Mouse (Mus musculus): ENCODE results near the gene Tnni3k. TPM values are rescaled to one million over a fixed set of nuclear protein-coding genes. Genes with fewer than 3 reads are reported as not detected.

Gene Tnni3k
- polyA plus RNA-seq, 1 experiment from 2014 or later, result not detected

DNA sequence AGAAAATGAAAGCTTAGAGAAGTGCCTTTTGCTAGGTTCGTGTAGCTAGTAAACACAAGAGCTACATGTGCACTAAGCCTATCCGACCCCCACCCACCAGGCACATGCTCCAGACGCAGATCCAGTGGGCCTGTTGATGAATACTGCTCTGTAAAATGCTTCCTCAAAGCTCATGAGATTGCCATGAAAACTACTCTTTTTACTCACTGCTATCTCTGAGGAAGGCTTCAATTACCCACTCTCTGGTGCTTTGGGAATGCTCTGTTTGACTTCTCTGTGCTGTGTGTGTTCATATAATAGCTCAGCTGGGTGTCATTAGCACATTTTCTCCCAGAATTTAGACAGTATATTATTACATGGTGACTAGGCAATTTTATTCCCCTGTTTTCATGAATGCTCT lies 297.1 kb downstream of the Tnni3k start:
- WGBS, result 58% methylated on average over 3 of the region's 3 CpGs

DNA sequence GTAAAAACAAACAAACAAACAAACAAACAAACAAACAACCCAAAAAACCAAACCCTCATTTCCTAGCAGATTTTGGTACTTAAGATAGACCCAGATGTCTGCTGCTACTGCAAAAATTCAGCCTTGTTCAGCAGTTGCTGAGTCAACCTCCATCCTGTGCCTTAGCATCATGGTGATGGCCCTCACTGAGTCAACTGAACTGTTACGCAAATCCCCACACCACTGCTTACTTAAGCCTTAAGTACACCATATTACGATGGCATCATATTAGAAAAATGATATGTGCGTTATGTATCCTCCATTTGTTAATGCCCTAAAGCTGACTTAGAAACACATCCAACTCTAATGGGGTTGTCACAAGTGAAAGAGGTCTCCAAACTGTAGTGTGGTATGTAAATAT lies 300.0 kb downstream of the Tnni3k start:
- no peak overlapping the region for H3K9ac ChIP-seq (ENCODE audit: low read length)
- H3K9me3 ChIP-seq (ENCODE audit: control insufficient read depth, low read length), result no peaks in the 10 kb centered on the region
- H3K27ac ChIP-seq (ENCODE audit: low read depth, low read length), result no peak overlapping the region
- no peaks in the 10 kb centered on the region for H3K27me3 ChIP-seq (ENCODE audit: control insufficient read depth, insufficient read depth, low read length)
- 91% methylated on average over 3 of the region's 3 CpGs for WGBS
- ATAC-seq (ENCODE audit: insufficient read depth, low FRiP score, low TSS enrichment) (no peak), DNase-seq (ENCODE audit: low spot score) (no peak)
- H3K36me3 ChIP-seq (ENCODE audit: control insufficient read depth, insufficient read depth, low read length), result no peaks in the 10 kb centered on the region
- no peak overlapping the region for H3K4me3 ChIP-seq (ENCODE audit: low read depth, low read length)
- H3K4me1 ChIP-seq (ENCODE audit: control insufficient read depth, insufficient read depth, low read length), result no peaks in the 10 kb centered on the region
- no peak overlapping the region for H3K4me2 ChIP-seq (ENCODE audit: low read depth)

More for the DNA sequence above, 297.1 kb downstream of the Tnni3k start:
- H3K27me3 ChIP-seq (ENCODE audit: control insufficient read depth, insufficient read depth, low read length), result no peaks in the 10 kb centered on the region
- ATAC-seq (ENCODE audit: insufficient read depth, low FRiP score, low TSS enrichment) (no peak), DNase-seq (ENCODE audit: low spot score) (no peak)
- H3K9me3 ChIP-seq (ENCODE audit: control insufficient read depth, low read length), result no peaks in the 10 kb centered on the region
- no peak overlapping the region for H3K27ac ChIP-seq (ENCODE audit: low read depth, low read length)
- no peak overlapping the region for H3K4me2 ChIP-seq (ENCODE audit: low read depth)
- H3K36me3 ChIP-seq (ENCODE audit: control insufficient read depth, insufficient read depth, low read length), result no peaks in the 10 kb centered on the region
- H3K4me1 ChIP-seq (ENCODE audit: control insufficient read depth, insufficient read depth, low read length), result no peaks in the 10 kb centered on the region
- no peak overlapping the region for H3K9ac ChIP-seq (ENCODE audit: low read length)
- H3K4me3 ChIP-seq (ENCODE audit: low read depth, low read length), result no peak overlapping the region

DNA sequence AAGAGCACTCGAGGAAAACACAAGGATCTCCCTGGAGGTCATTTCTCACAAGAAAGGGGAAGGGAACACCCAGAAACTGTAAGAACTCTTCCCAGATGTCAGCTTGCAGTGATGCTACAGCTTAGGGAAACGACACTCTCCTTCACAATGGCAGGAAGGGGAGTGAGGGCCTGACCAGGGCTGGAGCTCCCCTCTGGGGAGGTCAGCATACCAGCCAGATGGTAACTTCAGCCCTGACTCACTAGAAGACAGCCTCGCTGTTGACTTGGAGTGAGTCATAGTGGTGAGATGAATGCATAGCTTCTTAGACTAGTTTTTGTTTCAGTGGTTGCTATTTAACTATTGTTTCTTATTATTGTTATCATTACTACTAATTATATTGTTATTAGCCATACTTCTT lies 300.7 kb downstream of the Tnni3k start:
- no peaks in the 10 kb centered on the region for H3K36me3 ChIP-seq (ENCODE audit: control insufficient read depth, insufficient read depth, low read length)
- no peaks in the 10 kb centered on the region for H3K4me1 ChIP-seq (ENCODE audit: control insufficient read depth, insufficient read depth, low read length)
- H3K4me2 ChIP-seq (ENCODE audit: low read depth), result no peak overlapping the region
- no peaks in the 10 kb centered on the region for H3K27me3 ChIP-seq (ENCODE audit: control insufficient read depth, insufficient read depth, low read length)
- no peak for DNase-seq (ENCODE audit: low spot score)
- no peak overlapping the region for H3K4me3 ChIP-seq (ENCODE audit: low read depth, low read length)
- WGBS, result 46% methylated on average over 3 of the region's 3 CpGs
- no peak for ATAC-seq (ENCODE audit: insufficient read depth, low FRiP score, low TSS enrichment)
- no peak overlapping the region for H3K27ac ChIP-seq (ENCODE audit: low read depth, low read length)
- no peaks in the 10 kb centered on the region for H3K9me3 ChIP-seq (ENCODE audit: control insufficient read depth, low read length)
- no peak overlapping the region for H3K9ac ChIP-seq (ENCODE audit: low read length)

DNA sequence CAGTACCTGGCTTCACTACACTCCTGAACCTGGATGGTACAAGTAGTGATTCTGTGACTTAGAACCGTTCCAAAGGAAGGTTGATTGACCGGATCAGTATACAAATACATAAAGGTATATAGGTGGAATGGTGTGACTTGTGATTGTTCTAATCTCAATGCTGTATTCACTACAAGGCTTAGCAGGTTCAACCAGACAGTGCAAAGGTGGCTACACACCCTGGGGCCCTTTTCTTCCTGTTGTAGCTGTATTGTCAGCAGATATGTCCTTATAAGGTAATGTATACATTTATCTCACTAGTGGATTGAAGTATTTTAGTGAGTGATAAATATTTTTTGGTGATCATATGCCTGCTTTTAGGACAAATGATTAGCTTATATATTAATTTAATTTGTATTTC lies 310.9 kb downstream of the Tnni3k start:
- ATAC-seq (ENCODE audit: insufficient read depth, low FRiP score, low TSS enrichment) (no peak), DNase-seq (ENCODE audit: low spot score) (no peak)
- Histone ChIP-seq H3K9ac (ENCODE audit: low read length) (no peak overlapping the region), H3K36me3 (ENCODE audit: control insufficient read depth, insufficient read depth, low read length) (no peaks in the 10 kb centered on the region), H3K27me3 (ENCODE audit: control insufficient read depth, insufficient read depth, low read length) (no peaks in the 10 kb centered on the region), H3K4me3 (ENCODE audit: low read depth, low read length) (no peak overlapping the region), H3K9me3 (ENCODE audit: control insufficient read depth, low read length) (no peaks in the 10 kb centered on the region), H3K27ac (ENCODE audit: low read depth, low read length) (no peak overlapping the region), H3K4me2 (ENCODE audit: low read depth) (no peak overlapping the region), H3K4me1 (ENCODE audit: control insufficient read depth, insufficient read depth, low read length) (no peaks in the 10 kb centered on the region)
- WGBS, result 89% methylated on average over 2 of the region's 2 CpGs

DNA sequence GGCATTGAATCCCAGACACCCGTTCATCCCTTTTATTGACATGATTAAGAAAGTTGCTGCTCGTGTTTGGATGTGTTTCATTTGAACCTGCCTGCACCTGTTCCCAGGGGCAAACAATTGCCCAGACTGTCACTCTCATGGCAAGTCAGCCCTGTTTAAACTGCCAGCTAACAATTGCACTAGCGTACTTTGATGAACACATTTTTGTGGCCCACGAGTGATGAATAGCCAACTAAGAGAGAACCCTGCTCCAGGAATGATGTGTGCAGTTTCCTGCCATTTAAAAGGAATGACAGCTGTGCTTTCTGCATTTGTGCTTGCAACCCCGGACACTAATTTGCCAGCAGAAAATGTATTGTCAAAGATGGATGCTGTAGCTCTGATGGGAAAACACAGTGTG lies 312.3 kb downstream of the Tnni3k start:
- H3K27me3 ChIP-seq (ENCODE audit: control insufficient read depth, insufficient read depth, low read length), result no peaks in the 10 kb centered on the region
- no peak for DNase-seq (ENCODE audit: low spot score)

DNA sequence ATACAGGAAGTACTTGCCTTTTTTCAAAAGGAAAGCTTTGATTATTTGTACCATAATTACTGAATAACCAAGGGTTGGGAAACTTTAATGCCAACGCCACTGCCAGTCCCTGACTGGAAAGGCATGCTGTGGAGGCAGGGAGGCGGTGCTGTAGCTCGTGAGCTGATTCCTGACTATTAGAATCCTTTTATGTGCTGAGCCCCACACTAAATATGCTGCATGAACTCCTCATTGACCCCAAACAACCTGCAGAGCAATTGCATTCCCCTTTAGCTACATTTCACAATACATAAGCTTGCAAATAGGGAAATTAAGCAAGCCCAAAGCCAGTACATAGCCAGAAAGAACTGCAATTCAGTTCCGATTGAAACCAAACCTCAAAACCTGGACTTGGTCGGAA lies 313.7 kb downstream of the Tnni3k start:
- no peak for ATAC-seq (ENCODE audit: insufficient read depth, low FRiP score, low TSS enrichment)
- Histone ChIP-seq H3K4me3 (ENCODE audit: low read depth, low read length) (no peak overlapping the region), H3K27ac (ENCODE audit: low read depth, low read length) (no peak overlapping the region), H3K36me3 (ENCODE audit: control insufficient read depth, insufficient read depth, low read length) (no peaks in the 10 kb centered on the region), H3K4me2 (ENCODE audit: low read depth) (no peak overlapping the region), H3K4me1 (ENCODE audit: control insufficient read depth, insufficient read depth, low read length) (no peaks in the 10 kb centered on the region), H3K9ac (ENCODE audit: low read length) (no peak overlapping the region), H3K27me3 (ENCODE audit: control insufficient read depth, insufficient read depth, low read length) (no peaks in the 10 kb centered on the region), H3K9me3 (ENCODE audit: control insufficient read depth, low read length) (no peaks in the 10 kb centered on the region)
- no peak for DNase-seq (ENCODE audit: low spot score)
- WGBS, result 65% methylated on average over 5 of the region's 5 CpGs

More for the DNA sequence above, 312.3 kb downstream of the Tnni3k start:
- no peak overlapping the region for H3K9ac ChIP-seq (ENCODE audit: low read length)
- H3K4me2 ChIP-seq (ENCODE audit: low read depth), result no peak overlapping the region
- ATAC-seq (ENCODE audit: insufficient read depth, low FRiP score, low TSS enrichment), result no peak
- 43% methylated on average over 5 of the region's 5 CpGs for WGBS
- no peaks in the 10 kb centered on the region for H3K9me3 ChIP-seq (ENCODE audit: control insufficient read depth, low read length)
- H3K27ac ChIP-seq (ENCODE audit: low read depth, low read length), result no peak overlapping the region
- no peaks in the 10 kb centered on the region for H3K4me1 ChIP-seq (ENCODE audit: control insufficient read depth, insufficient read depth, low read length)
- H3K36me3 ChIP-seq (ENCODE audit: control insufficient read depth, insufficient read depth, low read length), result no peaks in the 10 kb centered on the region
- no peak overlapping the region for H3K4me3 ChIP-seq (ENCODE audit: low read depth, low read length)

Other genes starting within 250 kb of the Tnni3k start
- 17.2 TPM in 2 replicates for gene Fpgt, start 38.0 kb upstream of the Tnni3k start, polyA plus RNA-seq (2014; fragmentation: Nextera tagmentation; extraction: Ambion mirVana)
- gene Lrriq3, start 38.0 kb upstream of the Tnni3k start, polyA plus RNA-seq (2014; fragmentation: Nextera tagmentation; extraction: Ambion mirVana), result 0.82 and 1.1 TPM in 2 replicates